Mouse (Mus musculus) frontal cortex, adult 2 months (tissue): ENCODE measurements around the gene Olfr655. TPM values are rescaled to one million over a fixed set of nuclear protein-coding genes. Genes with fewer than 3 reads are reported as not detected.

ENCODE experiments used
- DNase-seq, 2 experiments: peaks; one replicate each; pipeline ENCODE4 v3.0.0; 2022; ENCODE audit warnings: low spot score in 1 of 2; ENCODE audit errors: extremely low spot score in 1 of 2
- polyA plus RNA-seq: library from polyadenylated mRNA; depleted of rRNA; stranded (reverse); fragments of >200 nt; gene quantifications from 2 replicates; pipeline ENCODE4 v1.2.3, GENCODE M21; 2012; rRNA removed

The Olfr655 gene
- not detected in 2 replicates for polyA plus RNA-seq

- DNase-seq: no peak
Observed at GRCm38 (mm10) chr7:104601679-104602078, at the start of gene Olfr655. TSS of gene Olfr655 (minus strand) at chr7:104601779.

DNA sequence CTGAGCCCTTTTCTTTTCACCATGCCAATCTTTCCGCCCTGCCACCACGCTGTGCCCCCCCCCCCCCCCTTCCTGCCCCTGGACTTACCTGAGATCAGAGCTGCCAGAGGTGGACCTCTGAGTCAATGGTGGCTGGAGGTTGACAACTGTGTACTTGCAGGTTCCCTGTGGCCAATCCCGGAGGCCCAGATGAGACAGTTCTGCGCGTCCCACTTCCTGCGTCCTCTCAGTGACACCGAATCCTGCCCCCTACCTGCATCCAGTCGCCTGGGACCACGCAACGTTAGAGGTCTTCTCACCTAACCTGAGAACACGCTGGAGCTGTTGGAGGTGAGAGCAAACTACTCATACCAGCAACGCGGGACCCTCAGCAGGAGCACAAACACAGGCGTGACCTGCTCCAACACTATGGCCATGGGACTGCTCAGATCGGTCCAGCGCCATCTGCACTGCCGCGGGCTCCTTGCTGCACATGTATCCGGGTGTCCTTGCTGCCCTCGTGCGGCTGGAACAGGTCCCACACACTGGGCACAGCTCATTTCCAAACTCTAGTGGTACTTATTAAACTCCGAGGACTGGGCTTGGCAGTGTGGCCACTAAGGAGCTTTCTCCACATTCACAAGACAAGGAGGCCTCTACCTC is 45.4 kb upstream of the Olfr655 start, which contains the start of gene Olfr658:
Gene Olfr658 (minus strand): TSS at position 465 of the 642 bp plus-strand sequence.
- peak in 1 of 2 experiments; percentile 35 for DNase-seq

DNA sequence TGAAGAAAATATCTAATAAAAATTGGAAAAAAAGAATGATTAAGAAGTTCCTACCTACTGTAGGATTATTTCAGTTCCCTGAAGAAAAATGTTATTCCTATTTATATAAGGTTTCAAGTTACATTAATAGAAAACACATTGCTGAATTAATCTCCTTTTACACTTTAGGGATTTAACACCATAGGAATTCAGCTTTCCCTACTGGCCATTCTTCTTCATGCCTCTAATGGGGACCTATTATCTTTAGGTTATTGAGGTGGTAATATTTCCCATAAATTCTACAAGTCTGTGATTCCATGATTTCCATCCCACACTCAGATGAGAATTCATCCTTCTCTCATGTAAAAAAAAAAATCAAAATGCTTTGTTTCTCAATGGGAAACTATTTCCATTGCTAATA is 22.9 kb upstream of the Olfr655 start, which contains the start of gene Olfr657:
Gene Olfr657 (plus strand): TSS at position 301 of the 400 bp plus-strand sequence.
- no peak for DNase-seq

- no peak for DNase-seq
Observed at GRCm38 (mm10) chr7:104613655-104614054, 12.1 kb upstream of the Olfr655 start, which contains the start of gene Olfr656. TSS of gene Olfr656 (plus strand) at chr7:104613955.

DNA sequence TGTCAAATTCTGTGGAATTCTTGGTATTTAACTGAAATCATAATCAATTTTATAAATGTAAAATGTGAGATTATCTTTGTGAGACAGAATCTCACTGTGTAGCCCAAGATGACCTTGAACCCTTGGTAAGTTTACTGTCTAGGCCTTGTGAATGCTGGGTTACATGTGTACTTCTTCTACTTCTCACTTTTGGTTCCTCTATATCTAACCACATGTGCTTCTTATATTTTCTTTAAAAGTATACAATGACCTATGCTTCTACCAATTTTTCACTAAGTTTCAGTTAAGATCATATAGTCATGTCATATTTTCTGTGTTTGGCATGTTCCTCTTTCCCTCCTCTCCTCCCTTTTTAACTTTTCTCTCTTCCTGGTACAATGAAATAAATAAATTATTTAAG is 3.1 kb upstream of the Olfr655 start:
- DNase-seq: no peak

- no peak for DNase-seq
Observed at GRCm38 (mm10) chr7:104603173-104603572, 1.6 kb upstream of the Olfr655 start.

DNA sequence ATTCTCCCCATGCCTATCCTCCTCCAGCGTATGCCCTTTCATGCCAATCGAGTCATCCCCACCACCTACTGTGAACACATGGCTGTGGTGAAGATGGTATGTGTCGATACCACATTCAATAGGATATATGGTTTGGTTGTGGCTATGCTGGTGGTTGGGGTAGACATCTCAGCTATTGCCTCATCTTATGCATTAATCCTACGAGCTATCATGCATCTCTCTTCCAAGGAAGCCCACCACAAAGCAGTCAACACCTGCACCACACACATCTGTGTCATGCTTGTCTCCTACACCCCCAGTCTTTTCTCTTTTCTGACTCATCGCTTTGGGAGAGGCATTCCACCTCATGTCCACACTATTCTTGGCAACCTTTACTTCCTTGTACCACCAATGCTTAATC is 13.3 kb downstream of the Olfr655 start:
- DNase-seq: no peak

DNA sequence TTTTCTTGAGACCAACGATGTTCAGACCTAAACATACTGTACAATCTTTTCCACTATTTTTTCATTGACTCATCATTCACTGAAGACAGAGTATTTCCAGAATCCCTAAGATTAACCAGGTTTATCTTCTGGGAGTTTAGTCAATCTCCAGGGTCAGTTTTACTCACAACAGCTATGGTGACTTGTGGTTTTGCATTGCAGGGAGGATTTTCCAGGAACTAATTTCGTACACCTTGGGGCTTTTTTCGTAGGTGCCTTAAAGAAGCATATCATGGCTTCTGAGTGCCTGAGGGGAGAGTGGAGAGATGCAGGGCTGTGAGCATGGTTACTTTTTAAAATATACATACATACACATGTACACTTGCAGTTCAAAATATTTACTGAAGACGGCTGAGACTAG is 14.9 kb downstream of the Olfr655 start, which contains the start of gene Olfr654:
Gene Olfr654 (plus strand): TSS at position 301 of the 400 bp plus-strand sequence.
- no peak for DNase-seq

DNA sequence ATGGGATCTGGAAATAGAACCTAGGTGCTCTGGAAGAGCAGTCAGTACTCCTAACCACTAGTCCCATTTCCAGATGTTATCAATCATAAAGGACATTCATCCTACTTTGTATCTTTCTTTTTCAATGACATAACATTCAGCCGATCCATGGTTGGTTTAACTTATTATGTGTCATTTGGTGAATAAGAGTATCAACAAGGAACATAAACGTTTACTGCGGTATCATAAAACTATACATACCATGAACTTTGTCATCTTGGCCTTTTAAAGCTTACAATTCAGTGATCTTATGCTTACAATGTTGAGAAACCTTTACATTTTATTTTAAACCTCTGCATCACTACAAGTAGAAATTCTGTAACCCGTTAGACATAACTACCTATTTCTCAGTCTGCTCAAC is 20.1 kb downstream of the Olfr655 start:
- DNase-seq: no peak

GRCm38 (mm10) chr7:104580846-104581245 is 20.7 kb downstream of the Olfr655 start:
- no peak for DNase-seq

DNA sequence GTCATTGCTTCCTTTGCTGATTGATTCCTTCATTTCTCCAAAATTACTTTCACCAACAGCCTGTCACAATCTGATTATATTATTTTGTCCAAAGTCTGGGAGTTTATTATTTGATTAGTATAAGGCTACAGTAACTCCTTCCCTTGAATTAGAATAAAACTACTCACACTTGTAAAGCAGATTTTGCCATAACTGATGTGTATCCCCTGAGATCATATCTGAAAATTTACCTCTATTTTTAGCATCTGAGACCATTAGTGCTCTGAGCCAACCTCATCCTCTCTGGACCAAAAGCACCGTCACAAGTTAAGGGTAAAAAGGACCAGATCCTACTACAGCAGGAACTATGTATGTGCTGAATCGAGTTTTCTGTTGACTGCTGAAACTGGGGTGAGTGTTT is 24.6 kb downstream of the Olfr655 start, which contains the start of gene Olfr653:
Gene Olfr653 (plus strand): TSS at position 301 of the 400 bp plus-strand sequence.
- no peak for DNase-seq

DNA sequence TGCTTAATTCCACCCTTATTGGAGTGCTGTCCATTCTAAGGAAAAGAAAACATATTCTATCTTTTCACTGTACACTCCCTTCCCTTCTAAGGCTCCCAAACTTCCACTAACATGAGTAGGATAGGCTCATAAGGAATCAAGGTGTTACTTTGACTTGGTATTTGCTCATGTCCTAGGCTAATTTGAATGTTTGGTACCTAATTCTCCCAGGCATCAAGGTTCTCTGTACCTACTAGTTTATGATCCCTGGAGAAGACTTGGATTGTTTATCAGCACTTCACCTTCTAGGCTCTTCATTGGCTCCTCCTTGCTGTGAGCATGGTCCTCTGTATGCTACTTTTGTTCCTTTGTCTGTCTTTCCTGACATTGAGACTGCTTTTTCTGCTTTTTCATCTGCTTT is 41.0 kb downstream of the Olfr655 start, which contains the start of gene Olfr652:
Gene Olfr652 (plus strand): TSS at position 301 of the 400 bp plus-strand sequence.
- DNase-seq: no peak

DNA sequence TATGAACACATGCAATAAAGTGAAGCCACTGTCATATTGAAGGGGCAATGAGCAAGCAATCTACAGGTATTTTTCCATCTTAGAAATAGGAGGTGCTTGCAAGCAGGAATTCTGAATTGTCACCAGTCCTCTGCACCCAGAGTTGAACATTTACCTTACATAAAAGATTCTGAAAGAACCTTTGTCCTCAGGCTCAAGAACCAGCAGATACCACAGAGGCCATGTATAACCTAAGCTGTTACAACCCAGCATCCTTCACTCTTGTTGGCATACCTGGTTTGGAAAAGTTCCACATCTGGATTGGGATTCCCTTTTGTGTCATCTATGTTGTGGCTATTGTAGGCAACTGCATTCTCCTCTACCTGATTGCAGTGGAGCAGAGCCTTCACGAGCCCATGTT is 48.9 kb downstream of the Olfr655 start:
- no peak for DNase-seq

DNA sequence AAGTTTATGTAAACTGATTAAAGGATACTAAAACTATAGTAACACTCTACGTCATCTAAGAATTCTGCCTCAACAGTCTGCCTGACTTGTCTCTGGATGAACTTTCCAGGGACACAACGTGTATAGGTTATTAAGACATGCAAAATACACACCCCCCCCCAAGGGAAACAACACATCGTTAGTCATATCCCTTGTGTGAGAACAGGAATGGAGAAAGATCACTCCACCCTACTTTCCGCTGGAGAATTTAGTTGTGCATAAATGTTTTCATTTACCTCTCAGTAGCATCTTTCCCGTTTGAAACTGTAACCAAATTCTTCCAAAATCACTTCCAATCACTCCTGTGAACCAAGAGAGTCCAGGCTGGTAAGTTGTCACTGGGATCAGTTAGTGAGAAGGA is 51.7 kb downstream of the Olfr655 start, which contains the start of gene Olfr651:
Gene Olfr651 (plus strand): TSS at position 301 of the 400 bp plus-strand sequence.
- no peak for DNase-seq

Other genes with a start within 250 kb of the Olfr655 start
- 2.1 and 2.8 TPM in 2 replicates for gene Trim12c, start 248.4 kb downstream of the Olfr655 start, polyA plus RNA-seq
- gene Trim30b, start 231.9 kb downstream of the Olfr655 start, polyA plus RNA-seq: 0.12 and 0.27 TPM in 2 replicates
- 0.04 TPM in 1 of 2 replicates, not detected in the other for gene Trim30c, start 200.9 kb downstream of the Olfr655 start, polyA plus RNA-seq
- 2.6 and 2.8 TPM in 2 replicates for gene Trim30a, start 136.6 kb downstream of the Olfr655 start, polyA plus RNA-seq
- gene Trim30d, start 93.9 kb downstream of the Olfr655 start, polyA plus RNA-seq: 1.6 and 1.8 TPM in 2 replicates
- gene Olfr651, start 51.6 kb downstream of the Olfr655 start, polyA plus RNA-seq: not detected in 2 replicates
- not detected in 2 replicates for gene Olfr652, start 40.9 kb downstream of the Olfr655 start, polyA plus RNA-seq
- not detected in 2 replicates for gene Olfr653, start 24.5 kb downstream of the Olfr655 start, polyA plus RNA-seq
- not detected in 2 replicates for gene Olfr654, start 14.8 kb downstream of the Olfr655 start, polyA plus RNA-seq
- not detected in 2 replicates for gene Olfr656, start 12.2 kb upstream of the Olfr655 start, polyA plus RNA-seq
- gene Olfr657, start 23.0 kb upstream of the Olfr655 start, polyA plus RNA-seq: not detected in 2 replicates
- 0.06 TPM in 1 of 2 replicates, not detected in the other for gene Olfr658, start 45.5 kb upstream of the Olfr655 start, polyA plus RNA-seq
- not detected in 2 replicates for gene Olfr659, start 65.0 kb upstream of the Olfr655 start, polyA plus RNA-seq
- 0.11 TPM in 1 of 2 replicates, not detected in the other for gene Olfr661, start 84.7 kb upstream of the Olfr655 start, polyA plus RNA-seq
- not detected in 2 replicates for gene Usp17le, start 175.7 kb upstream of the Olfr655 start, polyA plus RNA-seq
- gene Usp17lb, start 240.8 kb upstream of the Olfr655 start, polyA plus RNA-seq: not detected in 2 replicates